Mouse (Mus musculus): ENCODE data around the gene 2700049A03Rik.

GRCm38 (mm10) chr12:71279521-71280262 is 143.0 kb downstream of the 2700049A03Rik start:
- TF ChIP-seq POLR2A (IDR thresholded peaks at IDR 0.05; ENCODE audit: low read depth, low read length) (no peak), CTCF (conservative IDR thresholded peaks at IDR 0.05; ENCODE audit: insufficient read depth, insufficient read length, low read depth, low read length) (no peak)

Data from kidney, adult 2 months (tissue).